Mouse (Mus musculus): ENCODE measurements around the gene Zfp775.
A peak's percentile ranks its signal among the peaks of the same experiment; 100 is the strongest.
"Not testable (repeated sequence)": the region's sequence is repeated elsewhere in the genome, so short reads cannot be mapped to it uniquely, and the experiment has no call there.

Zfp775 gene

DNA sequence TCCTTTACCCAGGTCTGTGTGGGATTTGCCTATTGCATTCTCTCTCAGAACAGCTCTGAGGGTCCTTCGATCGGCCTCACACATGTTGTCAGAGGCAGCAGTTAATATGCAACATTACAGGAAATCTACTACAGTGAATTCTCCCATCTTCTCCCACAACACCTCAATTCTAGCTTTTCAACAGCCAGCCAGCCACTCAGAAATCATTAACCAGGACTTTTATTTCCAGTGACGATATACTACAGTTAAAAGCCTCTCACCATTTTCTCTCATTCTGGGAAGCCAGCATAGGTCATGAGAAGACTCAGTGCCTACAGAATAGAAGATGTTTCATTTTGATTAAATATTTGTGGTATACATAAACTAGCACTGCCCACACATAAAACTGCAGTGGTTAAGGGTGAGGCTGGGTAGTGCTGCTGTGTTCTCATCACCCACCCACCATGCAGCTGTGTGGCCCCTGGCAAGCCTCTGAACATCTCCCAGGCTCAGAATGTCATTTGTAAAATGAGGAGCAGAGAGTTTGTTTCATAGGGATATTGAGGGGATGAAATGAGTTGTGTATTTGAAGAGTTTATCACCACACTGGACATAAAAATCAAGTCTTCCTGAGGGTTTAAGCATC, 10.5 kb upstream of the Zfp775 start:
- DNase-seq = no peak

DNA sequence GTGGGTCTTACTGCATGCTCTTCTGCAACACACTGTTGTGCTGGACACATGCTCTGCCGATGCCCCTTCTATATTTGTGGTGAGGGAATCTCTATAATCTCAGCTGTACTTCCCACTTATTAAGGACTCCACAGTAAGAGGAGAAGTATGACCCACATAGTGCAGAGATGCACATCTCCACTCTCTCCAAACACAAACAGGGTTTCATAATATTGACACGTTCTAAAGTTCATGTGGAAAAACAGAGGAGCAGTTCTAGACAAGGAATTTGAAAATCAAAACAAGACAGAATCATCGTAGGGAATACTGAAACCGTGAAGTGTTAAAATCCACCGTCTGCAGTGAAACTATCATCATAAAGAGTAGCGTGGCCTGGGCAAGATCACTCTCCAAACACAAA, 10.0 kb upstream of the Zfp775 start:
- no peak for DNase-seq

DNA sequence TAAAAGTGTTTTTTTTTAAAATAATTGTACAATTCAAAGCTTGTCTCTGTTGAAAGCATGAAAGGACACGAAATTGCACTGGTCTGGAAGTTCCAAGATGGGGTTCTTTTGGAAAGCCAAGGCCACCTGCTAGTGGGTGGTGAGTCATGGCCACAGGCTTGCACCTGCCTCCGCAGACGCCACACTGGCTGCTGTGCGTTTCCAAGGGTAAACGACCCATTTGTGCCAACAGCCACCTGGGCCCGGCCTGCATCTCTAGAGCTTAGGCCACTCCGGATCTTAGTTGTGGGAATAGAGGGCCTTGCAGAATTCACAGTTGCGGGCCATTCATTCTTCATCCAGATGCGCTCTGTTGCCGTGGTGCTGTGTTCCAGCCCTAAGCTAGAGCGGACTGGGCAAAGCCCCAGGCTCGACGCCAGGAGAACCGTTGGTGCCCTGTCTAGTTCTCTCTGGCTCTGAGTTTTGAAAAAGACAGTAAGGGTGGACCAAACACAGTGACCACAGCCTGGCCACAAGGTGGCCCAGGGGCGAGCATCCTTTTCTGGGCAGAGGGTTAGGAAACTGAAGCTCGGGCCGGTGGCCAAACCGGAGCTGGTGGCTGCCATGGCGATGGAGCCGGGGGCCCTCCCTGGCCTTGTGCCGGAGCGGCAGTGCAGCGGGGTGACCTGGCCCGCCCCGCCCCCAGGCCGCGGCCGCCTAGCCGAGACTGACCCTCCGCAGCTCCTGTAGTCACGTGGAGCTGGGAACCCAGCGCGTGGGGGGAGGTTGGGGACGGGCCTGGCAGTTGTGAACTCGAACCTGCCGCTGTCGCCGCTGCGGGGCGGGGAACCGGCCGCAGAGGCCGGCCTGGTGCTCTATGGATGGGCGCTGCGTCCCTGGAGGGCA, 8.5 kb upstream of the Zfp775 start, which contains the start of the genes Repin1 and Gm44965:
Gene Repin1, plus strand, starts transcription at position 726 of the 885 bp plus-strand sequence.
Gene Gm44965, plus strand, starts transcription at position 784 of the 885 bp plus-strand sequence.
- DNase-seq = peak; percentile 96 to 98

DNA sequence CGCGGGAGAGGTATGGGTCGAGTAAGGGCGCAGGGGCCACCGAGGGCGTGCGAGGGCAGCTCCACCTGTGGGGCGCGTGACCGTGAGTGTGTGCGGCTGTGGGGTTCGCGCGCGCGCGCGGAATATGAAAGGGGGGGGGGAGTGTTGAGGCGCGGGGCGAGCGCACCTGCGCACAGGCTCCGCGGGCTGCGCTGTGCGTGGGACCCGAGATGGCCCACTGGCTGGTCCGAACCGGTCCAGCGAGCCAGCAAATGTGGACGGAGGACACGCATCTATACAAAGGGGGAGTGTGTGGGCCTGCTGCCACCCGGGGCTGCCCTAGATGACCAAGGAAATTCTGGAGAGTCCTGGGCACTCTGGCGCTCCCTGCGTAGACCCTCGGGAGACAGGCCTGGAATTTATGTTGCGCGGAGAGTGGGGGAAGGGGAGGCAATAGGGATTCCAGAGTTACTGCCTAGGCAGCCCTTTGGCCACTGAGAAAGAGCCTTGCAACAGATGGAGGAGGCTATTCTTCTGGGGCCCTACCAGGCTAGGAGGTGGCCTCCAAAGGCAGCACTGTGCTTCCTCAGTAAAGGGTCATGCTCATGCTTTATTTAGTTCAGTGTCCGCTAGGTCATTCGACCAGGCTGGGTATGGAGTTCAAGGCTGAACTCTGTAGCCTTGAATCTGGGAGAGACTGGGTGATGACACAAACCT, 7.7 kb upstream of the Zfp775 start:
- DNase-seq = peak; percentile 70 to 83

DNA sequence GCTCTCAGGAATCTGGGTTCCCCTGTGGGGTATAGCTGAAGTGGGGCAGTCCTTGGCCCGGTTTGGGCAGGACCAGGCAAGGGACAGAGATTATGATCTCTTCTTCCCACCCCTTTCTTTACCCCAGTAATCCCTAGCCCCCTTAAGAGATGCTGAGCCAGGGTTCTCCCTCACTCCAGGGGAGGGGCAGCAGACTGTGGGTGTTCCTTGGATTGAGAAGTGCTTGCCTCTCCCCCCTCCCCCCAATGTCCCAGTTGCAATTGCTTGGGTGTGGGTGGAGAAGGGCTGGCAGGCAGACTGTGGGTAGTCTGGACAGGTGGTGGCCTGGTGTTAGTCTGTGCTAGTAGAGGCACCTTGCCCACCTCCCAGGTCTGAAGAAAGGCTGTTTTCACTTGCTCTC, 6.6 kb upstream of the Zfp775 start:
- peak in 1 of 2 experiments; percentile 31 for DNase-seq

DNA sequence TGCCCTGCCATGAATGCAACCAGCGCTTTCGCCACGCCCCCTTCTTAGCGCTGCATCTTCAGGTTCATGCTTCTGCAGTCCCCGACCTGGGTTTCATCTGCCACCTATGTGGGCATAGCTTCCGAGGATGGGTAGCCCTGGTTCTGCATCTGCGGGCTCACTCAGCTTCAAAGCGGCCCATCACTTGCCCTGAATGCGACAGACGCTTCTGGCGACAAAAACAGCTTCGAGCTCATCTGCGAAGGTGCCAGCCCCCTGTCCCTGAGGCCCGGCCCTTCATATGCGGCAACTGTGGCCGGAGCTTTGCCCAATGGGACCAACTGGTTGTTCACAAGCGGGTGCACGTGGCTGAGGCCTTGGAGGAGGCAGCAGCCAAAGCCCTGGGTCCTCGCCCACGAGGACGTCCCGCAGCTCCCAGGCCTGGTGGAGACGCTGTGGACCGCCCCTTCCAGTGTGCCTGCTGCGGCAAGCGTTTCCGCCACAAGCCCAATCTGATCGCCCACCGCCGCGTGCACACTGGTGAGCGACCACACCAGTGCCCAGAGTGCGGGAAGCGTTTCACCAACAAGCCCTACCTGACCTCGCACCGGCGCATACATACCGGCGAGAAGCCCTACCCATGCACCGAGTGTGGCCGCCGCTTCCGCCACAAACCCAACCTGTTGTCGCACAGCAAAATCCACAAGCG, 5.2 kb upstream of the Zfp775 start:
- DNase-seq = peak in 1 of 2 experiments; percentile 10

DNA sequence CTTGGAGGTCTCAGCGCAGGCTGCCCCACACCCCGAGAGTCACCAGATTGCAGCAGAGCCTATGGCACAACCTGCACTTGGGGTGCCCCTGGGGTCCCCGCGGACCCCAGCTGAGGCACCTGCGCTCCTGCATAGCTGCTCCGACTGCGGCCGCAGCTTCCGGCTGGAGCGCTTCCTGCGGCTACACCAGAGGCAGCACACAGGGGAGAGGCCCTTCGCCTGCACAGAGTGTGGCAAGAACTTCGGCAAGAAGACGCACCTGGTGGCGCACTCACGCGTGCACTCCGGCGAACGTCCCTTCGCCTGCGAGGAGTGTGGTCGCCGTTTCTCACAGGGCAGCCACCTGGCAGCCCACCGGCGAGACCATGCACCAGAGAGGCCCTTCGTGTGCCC, 4.6 kb upstream of the Zfp775 start:
- DNase-seq = no peak

DNA sequence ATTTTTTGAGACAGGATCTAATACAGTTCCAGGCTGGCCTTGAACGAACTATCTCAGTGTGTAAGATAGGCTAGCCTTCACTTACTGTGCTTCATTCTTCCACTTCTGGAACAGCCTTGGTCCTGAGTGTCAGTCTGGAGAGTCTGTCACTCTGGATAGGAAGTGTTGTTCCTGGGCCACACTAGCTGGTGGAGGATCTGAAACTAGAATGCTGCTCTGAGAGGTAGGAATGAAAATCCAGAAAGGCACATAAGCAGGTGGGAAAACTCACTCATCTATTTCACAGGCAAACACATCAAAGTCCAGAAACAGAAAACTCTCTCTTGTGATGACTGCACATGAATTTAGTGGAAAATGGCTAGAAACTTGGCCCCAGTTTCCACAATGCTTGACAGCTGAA, 1.3 kb upstream of the Zfp775 start:
- DNase-seq = no peak

DNA sequence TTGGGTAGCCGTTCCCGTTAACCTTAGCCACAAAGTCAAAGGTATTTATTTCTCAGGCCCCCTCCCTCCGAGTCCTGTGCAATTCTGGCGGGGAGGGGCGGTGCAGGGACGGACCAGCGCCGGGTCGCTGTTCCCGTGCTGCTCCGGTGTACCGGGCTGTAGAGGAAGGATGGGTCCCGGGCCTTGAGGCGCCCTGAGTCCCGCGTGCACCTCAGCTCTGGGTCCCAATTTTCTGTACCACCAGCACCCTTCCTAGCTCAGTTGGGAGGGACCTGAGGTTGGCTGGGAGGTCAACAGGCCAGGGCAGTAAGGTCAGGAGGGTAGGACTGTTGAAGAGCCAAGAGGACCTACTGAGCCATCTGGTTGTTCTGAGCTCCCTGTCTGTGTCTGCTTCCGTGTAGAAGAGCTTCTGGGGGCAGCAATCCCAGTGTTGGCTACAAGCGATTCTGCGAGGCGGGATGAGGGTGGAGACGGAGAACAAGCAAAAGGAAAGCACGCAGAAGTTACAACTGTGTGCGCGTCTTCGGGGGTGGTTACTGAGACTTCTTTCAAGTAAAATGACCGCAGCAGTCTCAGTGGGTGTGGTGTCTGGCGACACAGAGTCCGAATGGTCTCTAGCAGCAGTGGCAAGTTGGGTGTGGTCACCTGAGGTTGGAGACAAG, 348 bp downstream of the Zfp775 start:
- peak; percentile 51 to 66 for DNase-seq

DNA sequence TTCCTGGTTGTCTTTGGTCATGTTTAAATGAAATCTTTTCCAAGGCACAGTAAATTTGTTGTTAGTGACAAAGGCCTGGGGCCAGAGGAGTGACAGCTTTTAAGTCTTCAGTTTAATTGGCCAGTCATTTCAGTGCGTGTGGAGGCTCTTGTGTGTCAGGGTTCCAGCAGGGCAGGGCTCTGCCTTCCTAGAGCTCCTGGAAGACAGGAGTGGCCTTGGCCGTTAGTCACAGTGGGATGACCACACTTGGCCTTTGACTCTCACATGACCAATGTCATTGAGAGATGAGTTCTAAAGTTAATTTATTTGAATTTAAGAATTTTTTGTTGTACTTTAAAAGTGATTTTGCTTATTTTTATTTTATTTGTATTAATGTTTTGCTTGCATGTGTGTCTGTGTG, 6.3 kb downstream of the Zfp775 start:
- no peak for DNase-seq

DNA sequence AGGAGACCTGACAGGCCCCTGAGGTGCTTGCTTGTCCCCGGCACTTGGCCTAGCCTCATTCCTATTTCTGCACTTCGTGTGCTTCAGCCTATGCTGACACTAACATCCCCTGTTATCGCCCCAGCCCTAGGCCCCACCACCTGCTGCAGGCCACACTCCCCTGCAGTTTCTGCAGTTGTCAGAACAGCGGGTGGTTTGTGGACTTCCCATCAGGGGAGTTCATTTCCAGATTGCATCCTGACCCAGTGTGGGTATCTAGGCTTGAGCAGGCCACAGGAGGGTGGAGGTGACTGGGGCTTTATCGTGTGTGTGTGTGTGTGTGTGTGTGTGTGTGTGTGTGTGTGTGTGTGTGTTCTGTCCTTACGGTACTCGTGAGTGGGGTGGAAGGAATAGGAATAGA, 7.6 kb downstream of the Zfp775 start:
- DNase-seq = no peak

DNA sequence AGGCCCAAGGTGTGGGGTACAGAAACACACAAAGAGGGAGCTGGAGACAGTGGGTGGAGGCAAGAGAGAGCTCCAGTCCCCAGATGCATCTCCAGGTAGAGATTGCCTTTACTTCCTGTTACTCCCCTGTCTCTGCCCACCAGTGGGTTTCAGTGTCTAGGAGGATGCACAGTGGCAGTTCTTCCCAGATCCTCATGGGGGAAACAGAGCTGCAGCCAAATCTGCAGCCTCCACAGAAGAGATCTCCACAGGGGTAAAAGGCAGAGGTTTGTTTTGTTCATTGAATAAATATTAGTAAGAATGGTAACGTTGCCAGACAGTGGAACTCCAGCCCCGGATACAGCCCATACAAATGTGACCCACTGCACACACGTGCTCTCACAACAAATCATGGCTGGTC, 8.8 kb downstream of the Zfp775 start:
- no peak for DNase-seq

DNA sequence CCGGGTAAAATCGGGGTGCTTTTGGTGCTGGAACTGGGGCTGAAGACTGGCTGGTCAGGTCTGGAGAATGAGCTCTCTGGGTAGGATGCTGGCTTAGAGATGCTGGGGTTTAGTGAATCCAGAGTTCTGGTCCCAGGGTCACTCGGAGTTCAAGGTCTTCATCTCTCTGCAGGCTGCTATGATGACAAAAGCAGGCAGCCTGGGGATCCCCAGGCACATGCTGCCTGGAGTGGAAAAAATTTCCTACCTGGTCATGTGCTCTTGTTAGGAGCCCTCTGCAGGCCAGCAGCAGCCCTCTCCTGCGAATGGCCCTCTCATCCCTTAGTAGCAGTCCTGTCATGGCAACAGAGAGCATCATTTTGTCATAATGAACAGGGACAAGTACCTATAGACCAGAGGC, 11.6 kb downstream of the Zfp775 start:
- DNase-seq = no peak

DNA sequence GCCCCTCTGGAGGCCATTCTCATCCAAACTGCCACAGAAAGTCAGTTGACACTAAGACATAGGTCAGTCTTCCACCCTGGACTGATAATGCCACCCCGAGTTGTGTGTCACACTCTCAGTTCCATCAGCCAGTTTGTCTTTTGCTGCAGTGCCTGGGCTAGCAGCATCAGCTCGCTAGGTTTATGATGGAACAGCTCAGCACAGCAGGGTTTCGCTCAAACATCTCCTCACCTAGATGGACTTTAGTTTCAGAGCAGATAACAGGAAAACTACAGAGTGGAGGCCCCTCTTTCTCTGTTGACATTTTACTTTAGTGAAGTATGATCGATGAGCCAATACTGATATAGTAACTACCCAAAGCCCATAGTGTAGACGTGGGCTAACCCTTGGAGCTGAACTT, 12.9 kb downstream of the Zfp775 start:
- no peak for DNase-seq

DNA sequence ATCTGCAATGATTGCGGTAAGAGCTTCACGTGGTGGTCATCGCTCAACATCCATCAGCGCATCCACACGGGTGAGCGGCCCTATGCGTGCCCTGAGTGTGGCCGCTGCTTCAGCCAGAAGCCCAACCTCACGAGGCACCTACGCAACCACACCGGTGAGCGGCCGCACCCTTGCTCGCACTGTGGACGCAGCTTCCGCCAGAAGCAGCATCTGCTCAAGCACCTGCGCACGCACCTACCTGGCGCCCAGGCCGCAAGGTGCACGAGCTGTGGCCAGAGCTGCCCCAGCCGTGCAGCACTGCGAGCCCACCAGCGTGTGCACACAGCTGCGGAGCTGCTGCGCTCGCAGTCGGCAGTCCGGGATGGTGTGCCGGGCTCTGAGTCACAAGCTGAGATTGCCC, 18.2 kb downstream of the Zfp775 start:
- no peak for DNase-seq

DNA sequence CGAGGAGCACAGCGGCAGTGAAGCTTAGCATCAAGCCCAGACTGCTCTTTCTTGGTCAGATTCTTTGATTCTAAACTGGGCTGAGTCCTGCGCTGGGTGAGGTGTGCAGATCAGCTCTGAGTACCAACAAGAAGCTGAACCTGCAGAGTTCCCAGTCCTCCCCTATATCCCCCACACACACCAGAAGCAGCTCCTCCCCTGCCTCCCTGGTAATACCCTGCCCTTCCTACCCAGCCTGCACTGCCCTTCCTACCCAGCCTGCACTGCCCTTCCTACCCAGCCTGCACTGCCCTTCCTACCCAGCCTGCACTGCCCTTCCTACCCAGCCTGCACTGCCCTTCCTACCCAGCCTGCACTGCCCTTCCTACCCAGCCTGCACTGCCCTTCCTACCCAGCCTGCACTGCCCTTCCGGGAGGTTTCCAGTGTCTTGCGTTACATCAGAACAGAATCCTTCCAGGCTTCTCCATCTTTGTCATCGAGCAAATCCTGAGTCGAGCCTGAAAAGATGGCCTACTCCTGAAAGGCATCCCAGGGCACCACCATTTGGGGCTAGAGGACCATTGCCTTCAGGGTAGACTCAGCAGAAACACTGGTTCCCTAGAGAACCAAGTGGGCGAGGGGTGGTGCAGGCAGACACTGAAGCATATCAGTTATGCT, 20.5 kb downstream of the Zfp775 start:
- DNase-seq = not testable (repeated sequence)

DNA sequence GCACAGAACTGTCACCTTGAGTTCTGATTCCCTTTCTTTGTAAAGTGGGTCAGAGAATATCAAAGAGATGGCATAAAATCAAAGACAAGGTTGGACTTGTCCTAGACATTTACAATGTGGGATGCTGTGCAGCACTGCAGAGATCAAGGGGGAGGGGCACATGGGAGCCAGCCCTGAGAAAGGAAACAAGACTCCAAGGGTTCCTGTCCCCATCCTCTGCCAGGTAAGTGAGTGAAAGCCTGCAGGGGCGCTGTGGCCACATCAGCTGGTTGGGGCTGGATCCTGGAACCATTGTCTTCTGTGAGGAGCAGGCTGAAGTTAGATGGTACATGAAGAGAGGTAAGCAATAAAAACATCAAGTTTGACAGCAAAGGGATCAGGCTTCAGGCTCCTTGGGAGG, 21.6 kb downstream of the Zfp775 start:
- DNase-seq = no peak

DNA sequence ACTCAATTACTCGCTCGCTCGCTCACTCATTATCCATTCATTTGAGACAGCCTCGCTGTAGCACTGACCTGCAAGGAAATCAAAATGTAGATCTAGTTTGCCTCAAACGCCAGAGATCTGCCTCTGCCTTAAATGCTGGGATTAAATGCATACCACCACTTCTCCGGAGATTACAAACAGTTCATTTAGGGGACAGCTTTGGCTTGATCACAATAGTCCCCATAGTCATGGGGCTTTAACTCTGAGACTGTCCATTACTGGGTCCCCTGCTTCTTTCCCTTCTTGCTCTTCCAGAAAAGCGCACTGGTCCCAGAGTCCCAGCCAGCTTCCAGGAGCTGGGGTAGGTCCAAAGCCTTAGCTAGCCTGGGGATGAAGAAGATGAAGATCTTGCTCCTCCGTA, 24.6 kb downstream of the Zfp775 start, which contains the start of gene AI854703:
Gene AI854703, plus strand, starts transcription at position 301 of the 400 bp plus-strand sequence.
- no peak for DNase-seq

DNA sequence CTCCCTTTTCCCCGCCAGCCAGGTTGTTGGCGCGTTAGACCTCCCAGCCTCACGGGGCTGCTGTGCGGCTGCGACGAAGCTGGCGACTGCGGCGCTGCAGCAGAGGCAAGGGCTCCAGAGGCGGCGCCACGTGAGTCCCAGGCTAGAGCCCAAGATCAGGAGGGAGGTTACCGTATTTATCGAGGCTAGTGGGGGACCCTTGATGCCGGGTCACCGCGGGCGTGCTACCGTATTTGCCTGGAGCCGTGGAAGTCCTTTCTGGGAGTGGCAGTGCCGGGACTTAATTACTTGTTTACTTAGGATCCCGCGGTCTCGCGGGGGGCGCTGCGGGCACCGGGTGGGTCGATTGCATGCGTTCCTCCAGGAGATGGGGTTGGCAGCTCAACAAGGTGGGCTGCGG, 25.1 kb downstream of the Zfp775 start:
- peak; percentile 71 to 80 for DNase-seq

DNA sequence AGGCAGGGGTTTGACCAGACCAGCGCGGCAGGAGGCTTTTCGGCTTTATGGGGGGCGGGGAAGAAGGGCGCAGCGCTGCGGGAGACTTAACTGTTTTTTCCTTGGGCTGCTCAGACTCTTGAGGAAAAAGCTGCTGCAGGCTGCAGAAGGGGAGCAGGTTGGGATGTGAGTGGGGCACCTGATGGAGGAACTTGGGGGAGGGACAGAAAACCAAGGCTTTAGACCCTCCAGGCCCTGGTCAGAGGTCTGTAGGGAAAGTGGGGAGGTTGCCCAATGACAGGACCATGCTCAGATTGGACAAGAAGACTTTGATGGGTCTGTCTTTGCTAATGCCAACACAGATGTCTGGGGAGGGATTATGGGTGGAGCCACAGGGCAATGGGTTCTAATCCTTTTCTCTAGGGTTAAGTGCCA, 25.7 kb downstream of the Zfp775 start:
- peak in 1 of 2 experiments; percentile 35 for DNase-seq

DNA sequence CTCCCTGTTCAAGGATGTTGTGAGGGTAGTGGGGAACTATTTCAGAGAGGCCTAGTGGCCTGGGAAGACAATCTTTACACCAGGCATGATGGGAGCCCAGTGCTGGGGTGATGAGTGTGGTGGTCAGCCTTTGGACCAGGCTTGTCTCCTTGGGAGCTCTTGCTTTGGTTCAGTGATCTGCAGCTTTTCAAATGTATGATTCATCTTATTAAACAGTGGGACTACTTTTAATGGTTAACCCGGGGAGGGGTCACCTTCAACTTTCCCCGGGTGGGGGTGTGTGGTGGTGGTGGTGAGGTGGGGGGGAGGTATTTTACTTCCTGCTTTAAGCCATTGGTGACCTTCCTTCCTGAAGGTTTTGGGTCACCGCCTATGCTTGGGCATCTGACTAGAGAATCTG, 26.5 kb downstream of the Zfp775 start:
- DNase-seq = peak; percentile 33 to 60
